Mouse (Mus musculus): Measurements from ENCODE around the gene Fer.
"Not testable (repeated sequence)": the region's sequence is repeated elsewhere in the genome, so short reads cannot be mapped to it uniquely, and the experiment has no call there.

The Fer gene

GRCm38 (mm10) chr17:63863012-63863630, at the start of gene Fer:
Gene Fer, plus strand, starts transcription at chr17:63863062.
- no peak for DNase-seq

- no peak for DNase-seq
Observed at GRCm38 (mm10) chr17:63813552-63813951, 49.3 kb upstream of the Fer start.

GRCm38 (mm10) chr17:63818444-63819027, 44.3 kb upstream of the Fer start:
- no peak for DNase-seq

GRCm38 (mm10) chr17:63824141-63824540, 38.7 kb upstream of the Fer start:
- no peak for DNase-seq

- DNase-seq = no peak
Observed at GRCm38 (mm10) chr17:63826196-63826595, 36.7 kb upstream of the Fer start.

GRCm38 (mm10) chr17:63826767-63827166, 36.1 kb upstream of the Fer start:
- DNase-seq = no peak

- DNase-seq = no peak
Observed at GRCm38 (mm10) chr17:63828561-63829332, 34.1 kb upstream of the Fer start.

GRCm38 (mm10) chr17:63831550-63831949, 31.3 kb upstream of the Fer start:
- DNase-seq = no peak

GRCm38 (mm10) chr17:63836223-63836622, 26.6 kb upstream of the Fer start:
- DNase-seq = no peak

GRCm38 (mm10) chr17:63836641-63837040, 26.2 kb upstream of the Fer start:
- DNase-seq = no peak

- no peak for DNase-seq
Observed at GRCm38 (mm10) chr17:63838144-63838543, 24.7 kb upstream of the Fer start.

GRCm38 (mm10) chr17:63839636-63840269, 23.1 kb upstream of the Fer start:
- DNase-seq = no peak

- DNase-seq = no peak
Observed at GRCm38 (mm10) chr17:63842226-63842625, 20.6 kb upstream of the Fer start.

- DNase-seq = no peak
Observed at GRCm38 (mm10) chr17:63844936-63845335, 17.9 kb upstream of the Fer start.

- DNase-seq = not testable (repeated sequence)
Observed at GRCm38 (mm10) chr17:63845766-63846165, 17.1 kb upstream of the Fer start.

- DNase-seq = no peak
Observed at GRCm38 (mm10) chr17:63849151-63849550, 13.7 kb upstream of the Fer start.

- peak; percentile 88 to 90 for DNase-seq
Observed at GRCm38 (mm10) chr17:63849566-63849965, 13.3 kb upstream of the Fer start.

- peak in 1 of 2 experiments; percentile 10 for DNase-seq
Observed at GRCm38 (mm10) chr17:63850016-63850415, 12.8 kb upstream of the Fer start.

- no peak for DNase-seq
Observed at GRCm38 (mm10) chr17:63857023-63857544, 5.8 kb upstream of the Fer start.

GRCm38 (mm10) chr17:63860988-63861387, 1.9 kb upstream of the Fer start:
- peak in 1 of 2 experiments; percentile 22 for DNase-seq

GRCm38 (mm10) chr17:63862399-63862798, 463 bp upstream of the Fer start:
- no peak for DNase-seq

- DNase-seq = peak; percentile 99
Observed at GRCm38 (mm10) chr17:63863647-63864149, 836 bp downstream of the Fer start, which contains the start of gene A930002H24Rik. Gene A930002H24Rik, minus strand, starts transcription at chr17:63863791.

- peak in 1 of 2 experiments; percentile 79 for DNase-seq
Observed at GRCm38 (mm10) chr17:63864171-63864571, 1.3 kb downstream of the Fer start.

Measured in cerebellum, postnatal 25 days (tissue).